Mouse (Mus musculus) layer of hippocampus, adult 18-20 months (tissue): ENCODE data around the gene Olfr1160. TPM values are rescaled to one million over a fixed set of nuclear protein-coding genes. Genes with fewer than 3 reads are reported as not detected.
"Not testable (repeated sequence)": the region's sequence is repeated elsewhere in the genome, so short reads cannot be mapped to it uniquely, and the experiment has no call there.

Experiments
- DNase-seq, 2 experiments: peaks; one replicate each; pipeline ENCODE4 v3.0.0; 2022; ENCODE audit warnings: low spot score in 2 of 2
- long read RNA-seq: library from polyadenylated mRNA; stranded (forward); transcript quantifications from one replicate; pipeline ENCODE4 v2.0.0, GENCODE M21; 2021
- total RNA-seq, 2 experiments: library from RNA; stranded (reverse); gene quantifications; 2 replicates each; pipeline ENCODE4 v1.2.3; 2021

Gene Olfr1160
- not detected for total RNA-seq
- long read RNA-seq, result 0 reads

DNA sequence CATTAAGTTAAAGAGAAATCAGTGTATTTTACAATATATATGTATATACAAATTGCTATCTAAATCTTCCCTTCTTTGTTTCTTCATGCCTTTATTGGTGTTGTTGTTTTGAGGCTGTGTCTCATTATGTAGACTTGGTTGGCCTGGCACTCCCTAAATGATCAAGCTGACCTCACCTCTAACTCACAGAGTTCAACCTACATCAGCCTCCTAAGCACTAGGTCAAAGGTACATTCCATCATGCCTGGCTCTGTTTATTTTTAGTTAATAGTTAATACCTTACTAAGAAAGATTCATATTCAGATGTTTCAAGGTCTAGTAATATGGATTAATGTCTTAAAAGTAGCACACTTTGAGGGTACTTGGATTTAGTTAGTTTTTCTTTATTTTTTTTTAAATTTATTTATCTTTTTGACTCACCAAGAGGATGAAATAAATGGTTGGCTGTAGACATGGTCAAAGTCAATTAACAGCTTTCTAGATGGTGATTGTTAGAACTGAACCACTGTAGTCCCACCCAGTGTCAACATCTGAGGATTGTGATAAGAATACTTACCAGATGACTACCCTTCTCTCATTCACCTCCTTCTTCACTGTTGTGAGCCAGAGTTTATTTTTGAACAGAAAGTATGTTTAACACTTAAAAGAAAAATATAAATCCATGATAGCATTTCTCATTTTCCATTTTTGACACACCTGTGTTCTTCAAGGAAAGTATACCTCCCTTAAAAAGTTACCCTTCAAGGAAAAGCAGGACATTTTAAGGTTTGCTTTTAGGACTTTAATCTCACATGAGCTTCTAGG is at the start of gene Olfr1160:
Gene Olfr1160, minus strand, starts transcription at position 754 of the 804 bp plus-strand sequence.
- no peak for DNase-seq

DNA sequence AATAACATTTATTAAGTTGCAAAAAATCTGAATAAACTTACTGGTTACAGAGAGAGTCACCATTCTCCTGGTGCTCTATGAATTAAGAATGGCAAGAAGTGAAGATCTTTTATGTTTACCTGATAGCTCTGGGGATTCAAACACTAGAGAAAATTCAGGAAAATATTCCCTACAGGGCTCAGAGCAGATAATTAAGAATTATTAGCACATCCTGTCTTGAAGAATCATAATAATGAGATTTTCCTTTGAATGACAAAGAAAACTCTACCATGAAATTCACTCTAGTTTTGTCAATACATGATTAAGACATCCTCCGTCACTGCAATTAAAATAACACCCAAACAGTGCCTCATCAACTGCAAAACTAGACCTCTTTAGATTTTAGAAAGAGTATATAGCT is 43.0 kb upstream of the Olfr1160 start, which contains the start of gene Olfr1162:
Gene Olfr1162, minus strand, starts transcription at position 101 of the 400 bp plus-strand sequence.
- no peak for DNase-seq

DNA sequence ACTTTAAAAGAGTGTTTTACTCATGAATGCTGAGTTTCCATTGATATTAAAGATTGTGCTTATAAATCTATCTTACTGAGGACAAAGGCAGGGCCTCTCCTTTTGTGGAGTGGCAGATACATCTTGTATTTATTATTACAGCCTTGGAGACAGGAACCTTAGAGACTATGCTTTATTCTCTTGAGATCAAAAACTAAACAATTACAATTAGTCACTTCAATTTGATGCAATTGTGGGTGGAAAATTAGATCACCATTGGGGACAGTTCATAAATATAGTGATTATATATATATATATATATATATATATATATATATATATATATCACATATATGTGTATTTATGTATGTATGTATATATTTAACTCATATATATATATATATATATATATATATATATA is 29.5 kb upstream of the Olfr1160 start, which contains the start of gene Olfr73:
Gene Olfr73, minus strand, starts transcription at position 101 of the 400 bp plus-strand sequence.
- no peak for DNase-seq

DNA sequence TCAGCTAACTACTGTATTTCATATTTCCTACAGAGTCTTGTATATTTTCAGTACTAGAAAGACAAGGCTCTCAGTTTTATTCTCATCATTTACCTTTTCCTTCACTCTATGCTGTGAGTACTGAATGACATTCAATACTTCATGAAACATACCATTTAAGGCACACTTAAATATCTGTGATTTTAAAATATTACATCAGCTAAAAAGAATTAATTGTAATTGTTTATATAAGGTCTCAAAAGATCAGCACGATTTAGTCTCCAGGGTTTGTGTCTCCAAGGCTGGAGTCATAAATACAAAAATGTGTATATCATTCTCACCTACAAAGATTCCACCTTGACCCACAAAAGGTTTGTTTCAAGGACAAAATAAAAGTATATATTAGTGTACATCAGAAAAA is 14.4 kb upstream of the Olfr1160 start, which contains the start of gene Olfr1161:
Gene Olfr1161, plus strand, starts transcription at position 301 of the 400 bp plus-strand sequence.
- DNase-seq, result not testable (repeated sequence)

DNA sequence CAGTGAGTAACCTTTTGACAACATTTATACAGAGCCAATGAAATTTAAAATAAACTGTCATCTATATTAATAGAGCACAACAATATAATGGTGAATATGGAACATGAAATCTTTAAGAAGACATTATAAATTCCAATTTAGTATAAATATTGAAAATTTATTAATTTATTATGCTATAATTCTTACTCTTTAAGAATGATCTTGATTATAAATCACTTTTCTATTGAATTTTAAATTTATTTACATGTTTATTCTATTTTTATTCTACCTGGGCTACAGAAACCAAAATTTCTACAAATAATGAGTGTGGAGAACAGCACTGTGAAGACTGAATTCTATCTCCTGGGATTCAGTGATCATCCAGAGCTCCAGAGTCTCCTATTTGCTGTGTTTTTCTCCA is 18.3 kb downstream of the Olfr1160 start, which contains the start of gene Olfr1158:
Gene Olfr1158, plus strand, starts transcription at position 301 of the 400 bp plus-strand sequence.
- DNase-seq, result no peak

DNA sequence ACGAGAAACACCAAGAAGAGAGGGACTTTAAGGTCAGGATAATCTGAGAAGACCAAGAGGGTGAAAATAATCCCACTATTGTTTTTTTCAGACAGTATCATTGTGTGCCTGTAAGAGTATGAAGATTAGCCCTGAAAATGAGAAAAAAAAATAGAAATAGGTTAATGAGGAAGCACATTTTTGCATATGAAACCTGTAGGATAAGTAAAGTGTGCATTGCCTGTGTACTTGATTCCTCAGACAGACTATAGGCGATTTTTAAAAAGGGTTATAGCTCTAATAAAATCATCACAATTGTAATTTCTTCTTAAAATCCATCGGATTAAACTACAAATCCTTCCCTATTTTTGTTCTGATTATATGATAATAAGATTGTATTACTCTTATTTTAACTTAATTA is 33.5 kb downstream of the Olfr1160 start, which contains the start of gene Olfr74:
Gene Olfr74, minus strand, starts transcription at position 101 of the 400 bp plus-strand sequence.
- DNase-seq, result no peak

DNA sequence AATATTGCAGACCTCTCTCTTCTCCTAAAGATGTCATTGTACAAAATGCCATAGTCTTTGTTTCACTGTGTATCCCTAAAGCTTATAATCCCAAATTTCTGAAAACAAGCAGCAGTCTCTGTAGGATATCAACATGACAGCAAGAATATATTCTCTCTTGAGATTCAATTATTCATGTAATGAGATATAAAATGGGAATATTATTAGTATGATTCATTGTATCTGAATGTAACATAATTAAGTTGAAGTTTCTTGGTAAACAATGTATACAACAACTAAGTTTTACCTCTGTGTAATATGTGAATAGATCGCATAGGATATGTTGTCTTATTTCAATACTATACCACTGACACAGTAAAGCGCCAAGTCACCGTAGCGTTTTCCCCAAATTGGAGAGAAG is 39.9 kb downstream of the Olfr1160 start, which contains the start of gene Olfr1157:
Gene Olfr1157, minus strand, starts transcription at position 101 of the 400 bp plus-strand sequence.
- DNase-seq, result no peak

DNA sequence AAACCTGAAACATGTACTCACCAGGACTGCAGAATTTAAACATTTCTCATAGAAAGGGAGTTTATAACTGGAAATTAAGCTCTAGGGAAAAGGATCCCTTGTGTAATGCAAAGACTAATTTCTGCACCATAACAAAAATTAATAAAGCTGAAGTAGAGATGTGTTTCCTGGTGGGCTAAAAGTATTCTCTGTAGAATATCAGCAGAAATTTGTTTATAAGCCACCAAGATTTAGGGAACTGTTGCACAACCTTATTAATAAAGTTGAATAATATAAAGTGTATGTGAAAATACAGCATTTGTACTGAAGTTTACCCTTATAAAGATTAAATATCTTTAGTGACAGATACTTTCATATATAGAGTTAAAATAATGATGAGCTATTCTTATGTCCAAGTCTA is 55.1 kb downstream of the Olfr1160 start, which contains the start of gene Olfr1156:
Gene Olfr1156, minus strand, starts transcription at position 101 of the 400 bp plus-strand sequence.
- DNase-seq, result no peak

Other genes starting within 250 kb of the Olfr1160 start
- gene Olfr152, start 228.8 kb downstream of the Olfr1160 start, total RNA-seq, result not detected
- gene Olfr1143, start 207.7 kb downstream of the Olfr1160 start, total RNA-seq, result not detected
- not detected for gene Olfr1145, start 198.4 kb downstream of the Olfr1160 start, total RNA-seq
- not detected for gene Olfr1148, start 177.7 kb downstream of the Olfr1160 start, total RNA-seq
- gene Olfr1150-ps1, start 164.3 kb downstream of the Olfr1160 start, total RNA-seq, result not detected
- gene Olfr1151, start 152.4 kb downstream of the Olfr1160 start, total RNA-seq, result not detected
- gene Olfr1152, start 141.8 kb downstream of the Olfr1160 start, total RNA-seq, result not detected
- not detected for gene Olfr1153, start 113.3 kb downstream of the Olfr1160 start, total RNA-seq
- gene Olfr1154, start 103.1 kb downstream of the Olfr1160 start, total RNA-seq, result not detected
- not detected for gene Olfr1155, start 63.1 kb downstream of the Olfr1160 start, total RNA-seq
- gene Olfr1156, start 55.2 kb downstream of the Olfr1160 start, total RNA-seq, result under 1 TPM in 1 of 2 experiments, not detected in 1; 0.10 TPM
- not detected for gene Olfr1157, start 40.0 kb downstream of the Olfr1160 start, total RNA-seq
- gene Olfr74, start 33.6 kb downstream of the Olfr1160 start, total RNA-seq, result not detected
- gene Olfr1158, start 18.2 kb downstream of the Olfr1160 start, total RNA-seq, result not detected
- not detected for gene Olfr1161, start 14.5 kb upstream of the Olfr1160 start, total RNA-seq
- gene Olfr73, start 29.4 kb upstream of the Olfr1160 start, total RNA-seq, result not detected
- not detected for gene Olfr1162, start 42.9 kb upstream of the Olfr1160 start, total RNA-seq
- not detected for gene Olfr1163, start 63.6 kb upstream of the Olfr1160 start, total RNA-seq
- gene Olfr1164, start 85.7 kb upstream of the Olfr1160 start, total RNA-seq, result not detected
- not detected for gene Olfr1166, start 120.0 kb upstream of the Olfr1160 start, total RNA-seq
- not detected for gene Olfr1167, start 146.9 kb upstream of the Olfr1160 start, total RNA-seq
- not detected for gene Olfr1168, start 173.6 kb upstream of the Olfr1160 start, total RNA-seq
- gene Olfr1170, start 220.1 kb upstream of the Olfr1160 start, total RNA-seq, result not detected